Mouse (Mus musculus) heart, embryonic 15.5 days (tissue): Measurements from ENCODE around the gene Zfyve21. TPM values are rescaled to one million over a fixed set of nuclear protein-coding genes. Genes with fewer than 3 reads are reported as not detected.
A peak's percentile ranks its signal among the peaks of the same experiment; 100 is the strongest.

Experiments used
- ATAC-seq: fragments of 200-750 bp; cut with Nextera tagmentation; replicated peaks from 2 replicates; pipeline ENCODE4 v1.8.0; 2017; ENCODE audit warnings: low read depth, moderate TSS enrichment; ENCODE audit not compliant: insufficient number of reproducible peaks, insufficient read depth, low FRiP score
- H3K27ac ChIP-seq: fragments of 300-500 bp; sonication (generic); 2 replicates; pipeline ENCODE4 v1.5.1; 2015; ENCODE audit warnings: mild to moderate bottlenecking, inconsistent platforms
- H3K27me3 ChIP-seq: fragments of 300-500 bp; sonication (generic); 2 replicates; pipeline ENCODE4 v1.6.1; 2015; ENCODE audit warnings: inconsistent platforms
- H3K36me3 ChIP-seq: fragments of 300-500 bp; sonication (generic); 2 replicates; pipeline ENCODE4 v1.6.1; 2015; ENCODE audit warnings: mild to moderate bottlenecking, inconsistent platforms
- H3K4me1 ChIP-seq: fragments of 300-500 bp; sonication (generic); replicated peaks from 2 replicates; pipeline ENCODE4 v1.6.1; 2015; ENCODE audit warnings: inconsistent platforms
- H3K4me2 ChIP-seq: fragments of 300-500 bp; sonication (generic); 2 replicates; pipeline ENCODE4 v1.6.1; 2015; ENCODE audit warnings: inconsistent platforms, mild to moderate bottlenecking, moderate library complexity
- H3K4me3 ChIP-seq: fragments of 300-500 bp; sonication (generic); 2 replicates; pipeline ENCODE4 v1.5.1; 2015; ENCODE audit warnings: mild to moderate bottlenecking, inconsistent platforms
- H3K9ac ChIP-seq: fragments of 300-500 bp; sonication (generic); 2 replicates; pipeline ENCODE4 v1.6.1; 2015; ENCODE audit warnings: mild to moderate bottlenecking, inconsistent platforms
- H3K9me3 ChIP-seq: fragments of 300-500 bp; sonication (generic); replicated peaks from 2 replicates; pipeline ENCODE4 v1.6.1; 2016; ENCODE audit warnings: inconsistent platforms
- WGBS: fragments of 180-500 bp; shearing (Covaris S2); methylation state at CpG from one replicate; pipeline ENCODE4 v1.1.7; 2015; ENCODE audit warnings: mixed read lengths; 5-methylcytosine and 5-hydroxymethylcytosine counted together
- polyA plus RNA-seq: library from polyadenylated mRNA; unstranded; fragments of >200 nt; fragmentation: Nextera tagmentation; extraction: Ambion mirVana; gene quantifications from 2 replicates; pipeline ENCODE4 v1.2.1, GENCODE M21; 2015

Gene Zfyve21
- polyA plus RNA-seq, 1 experiment from 2014 or later: 86.6 TPM

DNA sequence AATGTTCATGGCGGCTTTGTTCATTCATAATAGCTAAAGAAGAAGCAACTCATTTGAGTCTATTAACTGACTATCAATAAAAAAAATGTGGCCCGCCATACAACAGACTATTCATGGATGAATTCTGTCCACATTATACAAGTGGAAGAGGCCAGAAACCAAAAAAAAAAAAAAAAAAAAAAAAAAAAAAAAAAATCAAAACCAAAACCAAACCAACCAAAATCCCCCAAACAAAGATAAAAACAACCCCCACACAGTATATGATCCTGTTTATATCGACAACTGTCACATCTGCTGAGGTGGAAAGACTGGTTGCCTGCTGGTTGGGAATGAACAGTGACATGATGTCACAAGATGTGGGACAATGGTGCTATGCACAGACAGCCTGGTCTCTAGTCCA is 61.5 kb downstream of the Zfyve21 start:
- 86% methylated on average over 3 of the region's 3 CpGs for WGBS
- H3K4me1 ChIP-seq: 0 out of 2 replicates have a peak, but pooled peaks cover 2% of the 10 kb centered on the region
- no peaks in the 10 kb centered on the region for H3K9me3 ChIP-seq
- no peak for ATAC-seq
- no peaks in the 10 kb centered on the region for H3K27me3 ChIP-seq
- no peak overlapping the region for H3K4me2 ChIP-seq
- H3K27ac ChIP-seq: no peak overlapping the region
- H3K36me3 ChIP-seq: peaks cover 8% of the 10 kb centered on the region; the same call in 1 of the 2 replicates
- no peak overlapping the region for H3K4me3 ChIP-seq
- H3K9ac ChIP-seq: no peak overlapping the region

DNA sequence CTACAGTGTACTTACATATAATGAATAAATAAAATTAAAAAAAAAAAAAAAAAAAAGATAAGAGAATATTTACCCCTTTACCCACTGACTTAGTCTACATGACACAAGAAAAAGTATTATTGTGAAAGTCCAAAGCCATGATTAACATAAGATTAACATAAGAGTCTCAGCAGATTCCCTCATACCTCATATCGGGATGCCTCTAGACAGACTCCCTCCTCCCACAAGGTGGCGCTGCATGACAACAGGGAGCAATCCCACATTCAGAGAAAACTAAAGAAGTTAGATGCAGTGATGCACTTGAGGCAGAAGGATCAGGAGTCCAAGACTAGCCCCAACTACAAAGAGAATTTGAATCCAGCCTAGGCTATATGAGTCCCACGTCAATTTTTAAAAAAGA is 64.2 kb downstream of the Zfyve21 start:
- H3K36me3 ChIP-seq: no peaks in the 10 kb centered on the region
- H3K27ac ChIP-seq: no peak overlapping the region
- H3K9ac ChIP-seq: no peak overlapping the region
- no peak overlapping the region for H3K4me2 ChIP-seq
- WGBS: 13% methylated on average over 3 of the region's 3 CpGs
- H3K27me3 ChIP-seq: no peaks in the 10 kb centered on the region
- ATAC-seq: 0 out of 2 replicates have a peak, but pooled peaks have one; percentile 53
- no peak overlapping the region for H3K4me3 ChIP-seq
- peaks cover 16% of the 10 kb centered on the region for H3K4me1 ChIP-seq
- H3K9me3 ChIP-seq: no peaks in the 10 kb centered on the region

Other genes with a start within 250 kb of the Zfyve21 start
- gene Mark3, start 239.6 kb upstream of the Zfyve21 start, polyA plus RNA-seq: 25.8 and 30.4 TPM in 2 replicates
- 315 and 319 TPM in 2 replicates for gene Ckb, start 141.8 kb upstream of the Zfyve21 start, polyA plus RNA-seq
- gene Trmt61a, start 136.1 kb upstream of the Zfyve21 start, polyA plus RNA-seq: 6.1 and 9.0 TPM in 2 replicates
- gene Bag5, start 100.9 kb upstream of the Zfyve21 start, polyA plus RNA-seq: 36.2 and 39.9 TPM in 2 replicates
- 41.3 and 41.5 TPM in 2 replicates for gene Apopt1, start 100.9 kb upstream of the Zfyve21 start, polyA plus RNA-seq
- gene Klc1, start 55.3 kb upstream of the Zfyve21 start, polyA plus RNA-seq: 105 and 126 TPM in 2 replicates
- gene Xrcc3, start 297 bp upstream of the Zfyve21 start, polyA plus RNA-seq: 3.8 and 7.8 TPM in 2 replicates
- 11.1 and 15.3 TPM in 2 replicates for gene Ppp1r13b, start 93.9 kb downstream of the Zfyve21 start, polyA plus RNA-seq
- 1,223 and 1,834 TPM in 2 replicates for gene Atp5mpl, start 152.8 kb downstream of the Zfyve21 start, polyA plus RNA-seq
- 0.10 and 0.36 TPM in 2 replicates for gene Tdrd9, start 157.4 kb downstream of the Zfyve21 start, polyA plus RNA-seq
- gene Rd3l, start 167.1 kb downstream of the Zfyve21 start, polyA plus RNA-seq: 0.43 and 0.48 TPM in 2 replicates